Mouse (Mus musculus) adrenal gland (tissue): ENCODE results near the gene Tbk1.

Source experiments
- intact Hi-C: fragments of 180-260 bp; cut with DNase I; formaldehyde crosslinking; loops from one replicate; pipeline ENCODE4 v1.15.1; 2025

Gene Tbk1

GRCm38 (mm10) chr10:121596580-121596979, 10.0 kb upstream of the Tbk1 start:
- intact Hi-C loops = no loop called here

GRCm38 (mm10) chr10:121591106-121591505, 4.5 kb upstream of the Tbk1 start:
- intact Hi-C loops = no loop called here

DNA sequence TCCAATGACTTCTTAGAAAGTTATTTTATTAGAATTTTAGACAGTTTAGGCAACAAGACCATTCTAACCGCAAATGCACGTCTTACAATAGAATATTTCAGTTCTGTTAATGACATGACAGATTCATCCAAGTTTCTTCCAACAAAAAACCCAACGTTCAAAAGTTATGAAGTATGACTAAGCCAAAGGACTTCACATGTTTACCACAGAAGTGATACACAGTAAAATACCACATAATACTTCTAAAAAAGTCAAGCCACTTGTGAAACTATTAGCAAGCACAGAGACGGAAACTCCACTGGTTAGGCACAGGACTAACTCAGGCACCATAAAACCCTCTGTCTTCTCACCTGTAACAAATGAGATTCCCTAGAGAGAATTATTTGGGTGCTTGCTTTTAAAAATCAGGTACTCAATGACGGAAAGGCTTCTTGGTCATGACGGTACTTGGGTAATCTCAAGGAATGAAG, 819 bp upstream of the Tbk1 start:
- intact Hi-C loops = no loop called here

DNA sequence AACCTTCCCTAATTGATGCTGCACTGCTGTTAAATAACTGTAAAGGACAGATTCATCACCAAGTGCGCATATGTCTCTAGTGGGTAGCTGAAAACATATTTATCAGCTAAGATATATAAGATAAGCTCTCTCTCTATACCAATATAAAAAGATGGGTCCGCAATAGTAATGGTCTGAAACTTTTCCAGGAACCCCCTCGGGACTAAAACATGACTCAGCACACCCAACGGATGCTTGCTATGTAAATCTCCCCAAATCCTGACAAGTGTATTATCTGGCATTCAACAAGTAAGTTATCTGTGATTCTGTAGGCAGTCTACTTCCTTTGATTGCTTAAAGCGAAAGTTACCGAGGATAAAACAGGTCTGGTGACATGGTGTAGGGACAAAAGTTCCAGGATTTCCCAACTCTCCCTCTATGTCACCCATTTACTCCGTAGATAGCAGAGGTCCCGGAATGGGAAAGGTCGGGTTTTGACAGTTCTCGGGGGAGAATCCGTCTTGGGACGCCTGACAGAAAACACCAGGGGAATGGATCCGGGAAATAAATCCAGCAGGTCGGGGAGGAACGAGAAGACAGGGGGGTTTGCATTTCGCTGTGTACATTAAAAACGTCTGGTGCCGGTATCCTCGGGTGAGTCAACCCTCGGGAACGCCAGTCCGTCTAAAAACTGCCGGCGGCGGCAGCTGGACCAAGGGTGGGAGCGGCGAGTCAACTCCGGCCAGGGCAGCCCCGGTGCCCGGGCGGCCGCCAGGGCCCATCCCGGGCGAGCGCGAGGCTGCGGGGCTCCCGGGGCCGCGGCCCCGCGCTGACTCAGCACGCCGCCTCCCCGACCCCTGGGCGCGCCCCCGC, 570 bp downstream of the Tbk1 start:
- intact Hi-C loops = no loop called here

GRCm38 (mm10) chr10:121585056-121585790, 1.4 kb downstream of the Tbk1 start:
- intact Hi-C loops = no loop called here

DNA sequence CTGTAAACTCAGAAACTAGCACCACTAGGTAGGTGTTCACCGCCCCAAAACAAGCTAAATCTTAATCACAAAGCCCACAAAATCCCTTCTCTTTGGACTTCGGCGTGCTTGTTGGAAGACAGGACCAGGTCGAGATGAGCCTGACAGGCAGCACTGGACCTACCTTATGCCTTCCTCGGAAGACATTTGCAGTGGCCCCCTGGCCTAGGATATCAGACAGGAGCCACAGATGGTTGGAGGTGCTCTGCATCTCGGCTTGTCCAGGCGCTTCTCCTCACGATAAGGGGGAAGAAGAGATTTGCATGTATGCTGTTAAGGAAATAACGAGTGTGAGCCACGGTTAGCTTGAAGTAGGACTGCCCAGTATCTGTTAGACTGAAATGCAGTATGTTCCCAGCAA, 2.6 kb downstream of the Tbk1 start:
- intact Hi-C loops = loop anchor here (5.0 kb wide), 1 partner anchor 33 kb away; no protein-coding TSS in a partner anchor

GRCm38 (mm10) chr10:121583016-121583415, 3.6 kb downstream of the Tbk1 start:
- intact Hi-C loops = loop anchor here (5.0 kb wide), 1 partner anchor 34 kb away; no protein-coding TSS in a partner anchor

DNA sequence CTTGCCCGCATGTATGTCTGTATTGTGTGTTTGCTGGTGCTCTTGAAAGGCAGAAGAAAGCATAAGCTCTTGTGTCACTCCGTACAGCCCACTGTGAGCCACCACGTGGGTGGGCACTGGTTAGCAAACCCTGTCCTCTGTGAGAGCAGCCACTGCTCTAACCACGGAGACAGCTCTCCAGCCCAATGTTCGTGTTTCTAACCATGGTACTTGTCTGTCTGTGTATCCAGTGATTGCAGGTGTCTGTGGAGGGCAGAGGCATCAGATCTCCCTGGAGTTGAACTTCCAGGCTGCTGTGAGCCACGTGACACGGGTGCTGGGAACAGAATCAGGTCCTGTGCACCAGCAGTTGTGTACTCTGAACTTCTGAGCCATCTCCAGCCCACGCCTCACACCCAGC, 4.3 kb downstream of the Tbk1 start:
- intact Hi-C loops = loop anchor here (5.0 kb wide), 1 partner anchor 35 kb away; no protein-coding TSS in a partner anchor

- intact Hi-C loops = loop anchor here (5.0 kb wide), 1 partner anchor 36 kb away; no protein-coding TSS in a partner anchor
Measured at GRCm38 (mm10) chr10:121581405-121581804, 5.2 kb downstream of the Tbk1 start.

- intact Hi-C loops = loop anchor here (5.0 kb wide), 1 partner anchor 37 kb away; no protein-coding TSS in a partner anchor
Measured at GRCm38 (mm10) chr10:121580381-121580780, 6.2 kb downstream of the Tbk1 start.

- intact Hi-C loops = no loop called here
Measured at GRCm38 (mm10) chr10:121576372-121576771, 10.2 kb downstream of the Tbk1 start.

DNA sequence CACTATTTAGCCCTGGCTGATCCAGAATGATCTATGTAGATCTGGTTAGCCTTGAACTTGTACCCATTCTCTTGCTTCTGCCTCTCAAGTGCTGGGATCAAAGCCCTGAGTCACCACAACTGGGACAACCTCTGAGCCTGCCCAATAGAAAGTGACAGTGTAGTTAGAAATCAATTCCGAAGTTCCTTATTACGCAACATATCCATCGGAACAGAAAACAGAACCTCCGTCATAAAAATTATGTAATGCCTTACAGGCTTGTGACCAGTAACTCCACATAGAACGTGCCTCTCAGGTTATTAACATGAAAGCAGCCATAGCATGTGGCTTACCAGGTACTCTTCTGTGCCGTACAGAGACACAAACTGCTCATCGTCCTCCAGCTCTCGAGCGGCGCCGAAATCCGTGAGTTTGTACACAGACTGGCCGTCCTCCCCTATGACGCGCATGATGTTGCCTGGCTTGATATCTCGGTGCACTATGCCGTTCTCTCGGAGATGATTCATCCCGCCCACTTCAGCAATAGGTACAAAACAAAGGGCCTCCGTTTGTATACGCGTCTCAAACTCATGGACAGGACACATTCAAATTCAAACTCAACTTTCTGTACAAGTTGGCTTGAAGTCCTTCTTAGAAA, 15.0 kb downstream of the Tbk1 start:
- intact Hi-C loops = no loop called here

DNA sequence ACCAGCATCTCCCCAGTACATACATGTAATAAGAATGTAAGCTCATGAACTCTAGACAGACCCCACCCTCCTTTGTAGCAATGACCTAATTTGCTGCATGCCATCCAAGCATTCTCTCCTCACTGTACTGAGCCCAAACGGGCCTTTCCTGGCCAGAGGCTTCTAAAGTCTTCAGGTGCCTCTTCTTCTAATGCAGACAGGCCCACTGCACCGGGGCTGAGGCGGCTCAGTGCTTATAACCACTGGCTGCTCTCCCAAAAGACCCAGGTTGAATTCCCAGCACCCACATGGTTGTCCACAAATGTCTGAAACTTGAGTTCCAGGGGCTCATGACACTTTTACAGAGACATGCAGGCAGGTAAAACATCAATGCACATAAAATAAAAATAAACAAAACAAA, 15.6 kb downstream of the Tbk1 start:
- intact Hi-C loops = no loop called here

DNA sequence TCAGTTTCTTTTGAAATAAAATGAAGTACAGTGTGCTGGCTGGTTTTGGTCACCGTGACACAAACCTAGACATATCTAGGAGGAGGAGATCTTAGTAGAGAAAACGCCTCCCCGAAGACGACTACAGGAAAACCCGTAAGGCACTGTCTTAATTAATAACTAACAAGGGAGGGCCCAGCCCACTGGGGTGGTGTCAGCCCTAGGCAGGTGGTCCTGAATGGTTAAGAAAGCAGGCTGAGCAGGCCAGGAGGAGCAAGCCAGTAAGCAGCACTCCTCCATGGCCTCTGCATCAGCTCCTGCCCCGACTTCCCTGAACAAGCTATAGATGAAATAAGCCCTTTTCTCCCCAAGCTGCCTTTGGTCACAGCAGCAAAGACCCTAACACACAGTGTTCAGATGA, 16.8 kb downstream of the Tbk1 start:
- intact Hi-C loops = no loop called here

DNA sequence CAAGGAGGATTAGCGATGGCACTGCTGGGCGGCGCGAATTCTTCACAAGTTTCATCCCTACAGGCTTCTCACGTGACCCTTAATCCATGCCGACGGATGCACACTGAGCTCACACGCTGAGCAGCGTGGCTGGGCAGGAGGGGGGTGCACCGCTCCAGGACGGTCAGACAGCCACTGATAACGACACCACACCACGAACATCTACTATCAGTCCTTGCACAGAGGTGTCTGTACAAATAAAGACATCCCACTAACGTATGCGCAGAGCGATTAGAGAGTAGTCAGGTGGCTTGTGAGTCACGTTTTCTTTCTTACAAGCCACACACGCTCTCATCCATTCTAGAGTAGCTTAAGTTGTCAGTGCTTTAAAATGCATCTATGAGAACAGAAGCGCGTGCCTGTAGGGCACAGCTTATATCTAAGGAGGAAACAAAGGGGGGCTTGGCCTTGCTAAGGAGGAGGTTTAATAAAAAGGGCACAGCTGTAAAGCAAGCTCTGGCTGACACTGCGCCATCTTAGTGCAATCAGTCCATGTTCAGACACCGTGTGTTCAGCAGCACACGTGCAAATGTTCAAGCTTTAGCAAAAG, 17.5 kb downstream of the Tbk1 start:
- intact Hi-C loops = no loop called here

DNA sequence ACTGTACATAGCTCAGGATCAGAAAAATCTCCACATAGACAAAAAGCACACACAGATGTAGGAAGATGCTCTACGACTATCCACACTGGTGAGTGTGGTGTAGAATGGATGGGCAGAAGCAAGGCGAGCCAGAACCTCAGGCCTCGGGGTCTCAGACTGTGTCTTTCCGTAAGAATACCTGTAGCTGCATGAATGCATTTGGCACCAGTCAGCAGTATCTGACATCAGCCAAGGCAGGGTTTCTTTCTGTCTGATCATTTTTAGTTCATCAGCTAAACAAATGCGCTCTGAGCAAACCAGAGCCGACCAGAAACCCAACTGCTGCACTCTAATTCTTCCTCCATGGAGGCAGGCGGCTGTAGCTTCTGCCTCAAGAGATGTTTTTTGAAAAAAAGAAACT, 18.1 kb downstream of the Tbk1 start:
- intact Hi-C loops = no loop called here

GRCm38 (mm10) chr10:121568026-121568425, 18.6 kb downstream of the Tbk1 start:
- intact Hi-C loops = no loop called here

GRCm38 (mm10) chr10:121564447-121564846, 22.1 kb downstream of the Tbk1 start:
- intact Hi-C loops = no loop called here

DNA sequence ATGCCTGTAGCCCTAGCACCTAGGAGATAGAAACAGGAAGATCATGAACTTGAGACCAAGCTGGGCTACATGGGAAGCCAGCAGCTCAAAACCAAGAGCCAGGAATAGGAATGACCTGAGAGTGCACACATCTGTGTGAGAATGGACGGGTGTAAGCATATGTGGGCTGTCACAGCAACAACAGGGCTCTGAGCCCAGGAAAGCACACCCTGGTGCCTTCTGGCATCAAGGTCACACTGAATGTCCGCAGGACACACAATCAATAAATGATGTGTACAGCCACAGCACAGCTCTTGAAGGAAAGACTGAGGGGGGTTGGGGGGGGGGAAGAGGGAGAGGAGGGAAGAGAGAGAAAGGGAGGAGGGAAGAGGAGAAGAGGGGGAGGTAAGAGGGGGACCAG, 28.4 kb downstream of the Tbk1 start:
- intact Hi-C loops = no loop called here

DNA sequence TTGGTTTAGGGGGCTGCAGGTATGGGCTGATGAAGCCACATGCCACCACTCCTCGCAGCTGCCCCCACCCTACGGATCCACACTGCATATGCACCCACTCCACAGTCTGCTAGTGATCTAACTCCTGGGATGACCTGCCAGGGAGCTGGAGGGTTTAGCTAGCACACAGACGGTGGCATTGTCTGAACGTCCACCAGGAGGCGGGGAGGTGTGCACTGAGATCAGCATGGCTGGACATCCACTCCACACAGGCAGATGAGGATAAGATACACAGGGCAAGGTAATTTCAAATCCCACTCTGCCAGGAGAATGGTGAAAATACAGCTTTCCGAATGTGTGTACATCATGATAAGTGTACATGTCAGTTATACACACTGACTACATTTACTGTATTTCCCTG, 30.3 kb downstream of the Tbk1 start:
- intact Hi-C loops = no loop called here

- intact Hi-C loops = no loop called here
Measured at GRCm38 (mm10) chr10:121550334-121550733, 36.3 kb downstream of the Tbk1 start.
